Mouse (Mus musculus) CH12.LX (cell line): ENCODE measurements around the gene C3.

Experiments
- POLR2A ChIP-seq: IDR thresholded peaks from 2 replicates; pipeline ENCODE4 v1.6.1; 2011; ENCODE audit warnings: low read depth, mild to moderate bottlenecking, improper control_type of control experiment, low read length
- RAD21 ChIP-seq: IDR thresholded peaks from 2 replicates; pipeline ENCODE4 v1.6.1; 2011; ENCODE audit warnings: low read depth, mild to moderate bottlenecking, low read length, improper control_type of control experiment, moderate library complexity

GRCm38 (mm10) chr17:57274686-57275085 lies 46.8 kb upstream of the C3 start:
- TF ChIP-seq RAD21 (no peak), POLR2A (no peak)
